Mouse (Mus musculus) liver, embryonic 11.5 days (tissue): ENCODE data around the gene Tcap. TPM values are rescaled to one million over a fixed set of nuclear protein-coding genes. Genes with fewer than 3 reads are reported as not detected.

Source experiments
- ATAC-seq: fragments of 200-750 bp; cut with Nextera tagmentation; replicated peaks from 2 replicates; pipeline ENCODE4 v1.8.0; 2017; ENCODE audit warnings: moderate number of reproducible peaks, mild to moderate bottlenecking, moderate TSS enrichment, moderate library complexity; ENCODE audit not compliant: low FRiP score
- DNase-seq: peaks from one replicate; pipeline ENCODE4 v3.0.0-alpha.2; 2017; ENCODE audit warnings: low spot score
- H3K27ac ChIP-seq: fragments of 300-500 bp; sonication (generic); 2 replicates; pipeline ENCODE4 v1.5.1; 2014; ENCODE audit warnings: mild to moderate bottlenecking, low read depth, low read length, control low read depth
- H3K27me3 ChIP-seq: fragments of 300-500 bp; sonication (generic); replicated peaks from 2 replicates; pipeline ENCODE4 v1.6.1; 2014; ENCODE audit warnings: low read length, mixed read lengths; ENCODE audit not compliant: control insufficient read depth, insufficient read depth
- H3K36me3 ChIP-seq: fragments of 300-500 bp; sonication (generic); 2 replicates; pipeline ENCODE4 v1.6.1; 2014; ENCODE audit warnings: mild to moderate bottlenecking, low read length, moderate library complexity, mixed read lengths; ENCODE audit not compliant: control insufficient read depth, insufficient read depth
- H3K4me1 ChIP-seq: fragments of 300-500 bp; sonication (generic); replicated peaks from 2 replicates; pipeline ENCODE4 v1.6.1; 2014; ENCODE audit warnings: low read length, mixed read lengths; ENCODE audit not compliant: control insufficient read depth, insufficient read depth
- H3K4me2 ChIP-seq: fragments of 300-500 bp; sonication (generic); 2 replicates; pipeline ENCODE4 v1.6.1; 2014; ENCODE audit warnings: mild to moderate bottlenecking, control low read depth, moderate library complexity
- H3K4me3 ChIP-seq: fragments of 300-500 bp; sonication (generic); 2 replicates; pipeline ENCODE4 v1.5.1; 2014; ENCODE audit warnings: low read depth, low read length, control low read depth
- H3K9ac ChIP-seq: fragments of 300-500 bp; sonication (generic); 2 replicates; pipeline ENCODE4 v1.6.1; 2014; ENCODE audit warnings: low read depth, low read length, control low read depth
- H3K9me3 ChIP-seq: fragments of 300-500 bp; sonication (generic); 2 replicates; pipeline ENCODE4 v1.6.1; 2016; ENCODE audit warnings: low read length, inconsistent platforms, mixed read lengths; ENCODE audit not compliant: control insufficient read depth
- WGBS: fragments of 180-500 bp; shearing (Covaris S2); extraction: QIAGEN DNeasy Blood & Tissue Kit; methylation state at CpG from one replicate; pipeline ENCODE4 v1.1.7; 2014; 5-methylcytosine and 5-hydroxymethylcytosine counted together
- polyA plus RNA-seq: library from polyadenylated mRNA; unstranded; fragments of >200 nt; fragmentation: Nextera tagmentation; extraction: Ambion mirVana; gene quantifications from 2 replicates; pipeline ENCODE4 v1.2.1, GENCODE M21; 2014

The Tcap gene
- polyA plus RNA-seq, 1 experiment from 2014 or later, result 0.89 TPM

GRCm38 (mm10) chr11:98406621-98407020 lies 23.0 kb downstream of the Tcap start:
- no peak overlapping the region for H3K4me2 ChIP-seq
- no peak overlapping the region for H3K9ac ChIP-seq
- no peaks in the 10 kb centered on the region for H3K9me3 ChIP-seq
- H3K4me3 ChIP-seq, result no peak overlapping the region
- ATAC-seq (no peak), DNase-seq (no peak)
- H3K27ac ChIP-seq, result no peak overlapping the region
- no peaks in the 10 kb centered on the region for H3K36me3 ChIP-seq
- whole genome bisulfite sequencing, result 80% methylated on average over 6 of the region's 6 CpGs
- H3K4me1 ChIP-seq, result peaks cover 10% of the 10 kb centered on the region
- peaks cover 26% of the 10 kb centered on the region for H3K27me3 ChIP-seq

GRCm38 (mm10) chr11:98408872-98409271 lies 25.3 kb downstream of the Tcap start:
- DNase-seq (no peak), ATAC-seq (no peak)
- Histone ChIP-seq H3K9me3 (no peaks in the 10 kb centered on the region), H3K27ac (no peak overlapping the region), H3K4me1 (peaks cover 10% of the 10 kb centered on the region), H3K36me3 (no peaks in the 10 kb centered on the region), H3K9ac (no peak overlapping the region), H3K27me3 (peaks cover 48% of the 10 kb centered on the region), H3K4me2 (peak overlapping the region; percentile 34), H3K4me3 (no peak overlapping the region)
- WGBS, result 58% methylated on average over 8 of the region's 8 CpGs

- no peak; the same call in 1 of the 2 replicates for ATAC-seq
- Histone ChIP-seq H3K9ac (no peak overlapping the region), H3K4me3 (no peak overlapping the region), H3K4me1 (peaks cover 12% of the 10 kb centered on the region), H3K27me3 (peaks cover 53% of the 10 kb centered on the region), H3K4me2 (peak overlapping the region; percentile 34), H3K9me3 (no peaks in the 10 kb centered on the region), H3K36me3 (no peaks in the 10 kb centered on the region), H3K27ac (no peak overlapping the region)
- no peak for DNase-seq
- WGBS, result 6% methylated on average over 9 of the region's 10 CpGs
Observed at GRCm38 (mm10) chr11:98409341-98409822, 25.8 kb downstream of the Tcap start.

GRCm38 (mm10) chr11:98412273-98412796 lies 28.7 kb downstream of the Tcap start, which contains the start of gene Erbb2:
Gene Erbb2, plus strand, starts transcription at chr11:98412470.
- ATAC-seq, result no peak; the same call in 1 of the 2 replicates
- H3K4me1 ChIP-seq, result peaks cover 15% of the 10 kb centered on the region

GRCm38 (mm10) chr11:98412797-98413301 lies 29.2 kb downstream of the Tcap start:
- Histone ChIP-seq H3K4me3 (peak overlapping the region; percentile 68), H3K9me3 (no peaks in the 10 kb centered on the region), H3K27me3 (peaks cover 66% of the 10 kb centered on the region), H3K36me3 (no peaks in the 10 kb centered on the region), H3K27ac (peak overlapping the region; percentile 80), H3K4me2 (peak overlapping the region; percentile 66), H3K4me1 (peaks cover 15% of the 10 kb centered on the region), H3K9ac (peak overlapping the region; percentile 55)
- no peak for DNase-seq
- no peak for ATAC-seq
- 1% methylated on average over 40 of the region's 40 CpGs for whole genome bisulfite sequencing

More at GRCm38 (mm10) chr11:98412273-98412796, 28.7 kb downstream of the Tcap start, which contains the start of gene Erbb2:
- WGBS, result 1% methylated on average over 39 of the region's 49 CpGs
- Histone ChIP-seq H3K9ac (peak within 1 kb of the TSS; percentile 55), H3K4me3 (peak within 1 kb of the TSS; percentile 68), H3K36me3 (no peaks in the 10 kb centered on the region), H3K9me3 (no peaks in the 10 kb centered on the region), H3K4me2 (peak within 1 kb of the TSS; percentile 66), H3K27ac (peak within 1 kb of the TSS; percentile 80), H3K27me3 (peaks cover 66% of the 10 kb centered on the region)
- DNase-seq, result peak; percentile 70

- peak overlapping the region; percentile 66 for H3K4me2 ChIP-seq
- peaks cover 66% of the 10 kb centered on the region for H3K27me3 ChIP-seq
- H3K9me3 ChIP-seq, result no peaks in the 10 kb centered on the region
- no peak overlapping the region for H3K27ac ChIP-seq
- ATAC-seq, result no peak
- 36% methylated on average over 7 of the region's 7 CpGs for whole genome bisulfite sequencing
- peak overlapping the region; percentile 68 for H3K4me3 ChIP-seq
- no peak overlapping the region for H3K9ac ChIP-seq
- peaks cover 14% of the 10 kb centered on the region for H3K4me1 ChIP-seq
- no peak for DNase-seq
- H3K36me3 ChIP-seq, result no peaks in the 10 kb centered on the region
Observed at GRCm38 (mm10) chr11:98413731-98414130, 30.1 kb downstream of the Tcap start.

- Histone ChIP-seq H3K9me3 (no peaks in the 10 kb centered on the region), H3K27me3 (peaks cover 62% of the 10 kb centered on the region), H3K36me3 (no peaks in the 10 kb centered on the region), H3K4me1 (peaks cover 9% of the 10 kb centered on the region), H3K4me2 (peak overlapping the region; percentile 66), H3K9ac (no peak overlapping the region), H3K4me3 (peak overlapping the region; percentile 68; the same call in 1 of the 2 replicates), H3K27ac (no peak overlapping the region)
- WGBS, result 25% methylated on average over 2 of the region's 2 CpGs
- ATAC-seq (no peak), DNase-seq (no peak)
Observed at GRCm38 (mm10) chr11:98414162-98414561, 30.6 kb downstream of the Tcap start.

GRCm38 (mm10) chr11:98417074-98417473 lies 33.5 kb downstream of the Tcap start:
- H3K27me3 ChIP-seq, result peaks cover 36% of the 10 kb centered on the region
- H3K9ac ChIP-seq, result no peak overlapping the region

GRCm38 (mm10) chr11:98418273-98418672 lies 34.7 kb downstream of the Tcap start:
- Histone ChIP-seq H3K27me3 (peaks cover 24% of the 10 kb centered on the region), H3K4me1 (peaks cover 5% of the 10 kb centered on the region; the same call in 1 of the 2 replicates), H3K9ac (no peak overlapping the region), H3K4me2 (no peak overlapping the region), H3K27ac (no peak overlapping the region), H3K36me3 (no peaks in the 10 kb centered on the region; the same call in 1 of the 2 replicates), H3K9me3 (no peaks in the 10 kb centered on the region), H3K4me3 (no peak overlapping the region)
- WGBS, result 56% methylated on average over 5 of the region's 6 CpGs
- ATAC-seq, result no peak
- DNase-seq, result no peak

More at GRCm38 (mm10) chr11:98417074-98417473, 33.5 kb downstream of the Tcap start:
- DNase-seq (no peak), ATAC-seq (no peak)
- H3K27ac ChIP-seq, result no peak overlapping the region
- no peak overlapping the region for H3K4me2 ChIP-seq
- no peak overlapping the region for H3K4me3 ChIP-seq
- H3K9me3 ChIP-seq, result no peaks in the 10 kb centered on the region
- peaks cover 5% of the 10 kb centered on the region; the same call in 1 of the 2 replicates for H3K4me1 ChIP-seq
- no peaks in the 10 kb centered on the region; the same call in 1 of the 2 replicates for H3K36me3 ChIP-seq
- 69% methylated on average over 1 of the region's 1 CpGs for WGBS
